Mouse (Mus musculus) spleen, postnatal 10 days (tissue): Measurements from ENCODE around the gene Dpy19l2.
A peak's percentile ranks its signal among the peaks of the same experiment; 100 is the strongest.
"Not testable (repeated sequence)": the region's sequence is repeated elsewhere in the genome, so short reads cannot be mapped to it uniquely, and the experiment has no call there.

ENCODE experiments used
- DNase-seq, 2 experiments: peaks; one replicate each; pipeline ENCODE4 v3.0.0; 2021 to 2022; ENCODE audit warnings: low spot score in 2 of 2

Dpy19l2 gene

DNA sequence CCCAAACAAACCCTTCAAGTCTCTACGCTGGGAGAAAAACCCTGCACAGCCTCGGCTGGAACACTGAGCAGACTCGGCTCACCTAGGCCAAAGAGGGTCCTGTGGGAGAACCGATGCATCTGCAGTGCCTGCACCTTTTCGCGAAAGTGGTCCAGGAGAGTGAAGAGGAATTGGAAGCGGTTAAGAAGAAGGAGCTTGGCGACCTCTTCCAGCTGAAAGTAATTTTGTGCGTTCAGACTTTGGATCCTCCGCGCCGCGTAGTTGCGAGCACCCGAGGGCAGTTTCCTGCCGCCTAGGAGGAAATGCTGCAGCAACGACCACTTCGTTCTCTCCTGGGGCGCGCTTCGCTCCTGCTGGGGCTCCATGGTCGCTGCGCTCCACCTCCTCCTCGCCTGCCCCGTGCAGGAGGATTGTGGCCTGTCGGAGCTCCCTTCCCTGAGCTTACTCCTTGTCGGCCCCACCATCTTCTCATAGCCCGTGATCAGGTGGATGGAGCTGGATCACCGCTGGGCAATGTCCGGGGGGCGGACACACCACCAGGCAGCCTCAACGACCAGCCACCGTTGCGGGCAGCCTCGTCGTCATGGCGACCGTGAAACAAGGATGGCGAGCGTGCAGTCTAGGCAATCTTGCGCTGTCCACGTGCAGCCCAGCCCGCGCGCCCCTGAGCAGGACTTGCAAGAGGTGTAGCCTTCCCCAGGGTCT, at the start of gene Dpy19l2:
Gene Dpy19l2, minus strand, starts transcription at position 594 of the 705 bp plus-strand sequence.
- DNase-seq = no peak

DNA sequence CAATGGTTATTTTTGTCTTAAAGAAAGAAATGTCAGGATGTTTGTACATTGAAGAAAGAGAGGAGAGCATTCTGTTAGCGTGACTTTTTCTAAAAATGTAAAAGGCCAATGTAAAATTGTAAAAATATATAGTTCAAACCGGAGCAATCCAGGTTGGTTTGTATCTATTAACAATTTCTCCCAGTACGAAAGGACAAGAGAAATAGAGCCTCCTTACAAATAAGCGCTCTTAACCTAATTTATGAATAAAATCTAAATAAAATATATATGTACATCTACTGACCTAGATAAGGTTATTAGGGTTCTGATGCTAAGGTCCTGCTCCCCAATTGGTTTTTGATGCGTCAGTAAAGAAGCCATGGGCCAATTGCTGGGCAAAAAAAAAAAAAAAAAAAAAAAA, 48.9 kb upstream of the Dpy19l2 start:
- no peak for DNase-seq

DNA sequence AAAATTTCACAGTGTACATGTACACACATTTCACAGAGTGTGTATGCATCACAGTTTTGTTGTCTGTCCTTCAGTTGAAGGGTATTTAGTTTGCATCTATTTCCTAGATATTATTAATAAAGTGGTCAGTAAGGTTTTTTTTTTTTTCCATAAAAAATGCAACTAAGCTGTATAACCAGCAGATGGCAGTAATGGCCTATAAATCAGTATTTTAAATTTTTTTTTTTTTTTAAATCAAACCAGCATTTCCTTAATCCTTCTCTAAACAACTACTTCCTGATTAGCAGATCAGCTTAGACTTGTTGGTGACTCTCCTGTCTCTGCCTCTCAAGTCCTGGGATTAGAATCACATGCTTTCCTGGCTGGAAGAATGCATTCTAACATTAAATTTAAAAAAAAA, 5.2 kb upstream of the Dpy19l2 start:
- DNase-seq = no peak

DNA sequence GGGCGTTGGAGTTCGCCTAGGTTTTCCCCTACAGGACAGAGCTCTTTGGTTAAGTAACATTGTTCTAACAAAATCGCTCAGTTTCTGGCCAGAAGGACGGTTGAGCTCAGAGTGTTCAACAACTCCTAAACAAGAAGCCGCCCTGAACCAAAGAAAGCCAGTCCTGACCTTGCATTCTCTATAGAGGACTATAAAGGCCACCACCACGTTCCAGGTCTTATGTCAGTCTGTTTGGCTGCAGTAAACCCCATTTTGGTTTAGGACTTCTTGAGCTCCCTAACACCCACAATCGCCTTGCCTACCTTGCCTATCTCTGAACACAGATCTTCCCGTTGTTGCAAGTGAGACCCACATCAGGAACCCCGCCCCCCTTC, 299 bp upstream of the Dpy19l2 start:
- DNase-seq = no peak

DNA sequence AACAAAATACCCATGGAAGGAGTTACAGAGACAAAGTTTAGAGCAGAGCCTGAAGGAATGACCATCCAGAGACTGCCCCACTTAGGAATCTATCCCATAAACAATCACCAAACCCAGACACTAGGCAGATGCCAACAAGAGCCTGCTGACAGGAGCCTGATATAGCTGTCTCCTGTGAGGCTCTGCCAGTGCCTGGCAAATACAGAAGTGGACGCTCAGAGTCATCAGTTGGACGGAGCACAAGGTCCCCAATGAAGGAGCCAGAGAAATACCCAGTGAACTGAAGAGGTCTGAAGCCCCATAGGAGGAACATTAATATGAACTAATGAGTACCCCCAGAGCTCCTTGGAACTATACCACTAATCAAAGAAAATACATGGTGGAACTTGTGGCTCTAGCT, 58.8 kb downstream of the Dpy19l2 start:
- DNase-seq = not testable (repeated sequence)

DNA sequence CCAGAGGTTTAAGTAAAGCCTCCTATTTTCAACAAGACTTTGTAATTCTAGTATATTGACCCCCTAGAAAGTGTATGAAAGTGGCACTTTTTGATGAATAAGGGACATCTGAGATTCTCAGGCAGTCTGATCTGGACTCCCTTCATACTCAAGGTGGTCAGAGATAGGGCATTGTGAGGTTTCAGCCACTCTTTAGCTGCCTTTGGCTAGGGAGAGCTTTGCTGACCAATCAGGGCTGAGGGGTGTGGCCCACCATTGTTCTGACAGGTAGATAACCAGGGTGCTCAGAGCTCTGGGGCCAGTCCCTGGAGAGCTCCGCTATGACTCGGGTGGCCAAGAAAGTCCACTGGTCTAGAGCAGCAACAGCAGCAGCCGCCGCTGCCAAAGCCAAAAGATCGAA, 71.2 kb downstream of the Dpy19l2 start, which contains the start of gene Cypt4:
Gene Cypt4, plus strand, starts transcription at position 301 of the 400 bp plus-strand sequence.
- no peak for DNase-seq

DNA sequence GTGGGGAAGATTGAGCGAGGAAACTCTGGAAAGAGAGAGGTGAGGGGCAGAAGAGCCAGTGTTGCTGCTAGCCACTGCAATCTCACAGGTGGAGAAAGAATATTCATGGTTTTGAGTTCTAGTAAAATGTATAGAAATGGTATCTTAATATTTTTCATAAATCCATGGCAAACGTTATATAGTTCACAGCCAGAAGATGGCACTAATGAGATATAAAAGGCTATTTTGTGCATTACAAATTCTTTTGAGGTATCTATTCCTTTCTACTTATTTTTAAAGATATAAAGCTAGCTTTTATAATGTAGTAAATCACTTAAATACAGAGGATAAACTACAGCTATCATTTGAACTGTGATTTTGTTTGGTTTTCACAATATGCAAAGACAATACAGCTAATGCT, 157.9 kb downstream of the Dpy19l2 start:
- DNase-seq = no peak

DNA sequence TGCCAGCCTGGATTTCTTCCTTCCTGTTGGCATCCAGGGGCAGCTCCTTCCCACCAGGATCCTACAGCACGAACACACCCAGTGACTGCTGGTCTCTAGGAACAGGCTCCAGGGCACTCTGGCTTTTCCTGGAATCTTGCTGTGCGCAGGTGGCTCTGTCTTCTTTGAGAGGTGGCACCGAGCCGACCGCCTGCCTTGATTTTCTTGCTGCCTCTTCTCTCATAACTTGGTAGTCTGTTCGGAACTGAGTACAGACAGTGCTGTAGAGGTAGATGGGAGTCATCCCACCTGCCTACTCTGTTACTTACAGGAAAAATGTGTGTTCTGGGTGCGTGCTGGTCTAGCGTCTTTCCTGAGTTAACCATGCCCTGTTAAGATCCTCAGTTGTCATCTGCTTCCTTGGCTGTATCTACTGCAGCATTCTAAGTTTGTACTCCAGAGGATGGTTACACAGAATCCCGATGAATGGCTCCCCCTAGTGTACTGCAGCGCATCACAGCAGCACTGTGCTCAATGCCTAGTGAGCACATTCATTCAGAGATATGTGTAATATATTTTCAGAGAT, 179.4 kb downstream of the Dpy19l2 start:
- DNase-seq = peak in 1 of 2 experiments; percentile 65

DNA sequence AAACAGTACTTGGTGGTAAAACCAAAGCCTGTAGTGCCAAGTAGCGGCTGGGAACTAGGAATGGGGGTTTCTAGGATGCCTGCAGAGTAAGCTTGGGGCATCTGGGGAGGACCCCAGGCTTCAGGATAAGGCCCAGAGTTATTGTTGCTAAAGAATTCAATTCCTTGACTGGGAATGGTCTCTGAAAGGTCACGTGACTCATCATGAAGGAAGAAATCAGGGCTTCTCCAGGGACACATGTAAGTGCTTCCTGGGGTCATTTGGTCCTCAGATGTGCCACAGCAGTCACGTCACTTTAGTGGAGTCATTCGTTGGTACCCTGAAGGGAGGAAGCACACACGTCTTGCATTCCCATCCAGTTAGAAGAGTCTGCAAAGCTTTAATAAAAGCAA, 182.0 kb downstream of the Dpy19l2 start:
- no peak for DNase-seq

DNA sequence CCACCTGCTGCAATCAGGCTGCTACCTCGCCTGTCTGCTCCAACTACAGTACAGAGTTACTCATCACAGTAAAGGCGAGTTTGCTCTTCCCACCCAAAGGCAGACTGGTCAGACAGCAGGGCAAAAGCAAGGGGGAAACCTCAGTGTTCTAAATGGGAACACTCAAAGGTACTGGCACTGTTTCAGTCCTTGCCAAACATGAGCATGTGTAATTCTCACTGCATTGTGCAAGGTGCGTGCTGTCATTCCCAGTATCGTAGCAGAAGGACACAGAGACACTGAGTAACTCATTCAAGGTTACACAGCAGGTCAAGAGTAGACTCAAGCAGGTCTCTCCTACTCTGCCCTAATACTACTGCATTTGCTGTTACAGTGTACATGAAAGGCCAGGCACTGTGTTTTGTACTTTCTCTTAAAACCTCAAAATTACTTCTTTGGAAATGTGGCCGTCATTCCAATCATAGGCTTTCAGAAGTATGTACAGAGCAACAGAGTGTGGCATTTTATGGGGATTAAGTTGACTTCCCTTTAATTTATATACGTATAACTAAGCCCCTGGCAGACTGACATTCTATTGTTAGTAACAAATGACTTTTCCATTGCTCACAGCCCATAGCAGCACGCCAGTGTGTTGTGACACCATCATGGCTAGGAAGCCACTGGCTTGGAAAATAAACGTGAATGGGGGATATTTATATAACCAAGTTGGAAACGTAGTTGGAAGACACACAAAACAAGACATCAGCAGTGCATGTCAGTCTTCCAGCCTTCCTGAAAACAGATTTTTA, 182.6 kb downstream of the Dpy19l2 start:
- no peak for DNase-seq

DNA sequence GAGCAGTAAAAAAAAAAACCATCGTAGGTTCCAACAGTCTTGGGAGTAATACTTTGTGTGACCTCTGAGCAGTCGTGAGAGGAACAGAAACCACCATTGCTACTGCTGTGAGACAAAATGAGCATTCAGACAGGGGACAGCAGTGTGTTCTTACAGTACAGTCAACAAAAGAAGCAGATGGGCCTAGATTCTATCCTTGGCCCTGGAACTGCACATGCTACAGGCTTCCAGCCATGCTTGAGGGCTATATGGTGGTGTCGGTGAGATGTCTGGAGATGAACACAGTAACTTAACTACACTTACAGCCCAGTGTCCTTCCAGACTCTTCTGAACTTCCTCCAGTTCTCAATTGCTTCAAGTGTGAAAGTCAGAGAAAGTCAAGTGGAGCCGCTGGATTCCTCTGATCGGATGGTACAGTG, 184.0 kb downstream of the Dpy19l2 start:
- no peak for DNase-seq

DNA sequence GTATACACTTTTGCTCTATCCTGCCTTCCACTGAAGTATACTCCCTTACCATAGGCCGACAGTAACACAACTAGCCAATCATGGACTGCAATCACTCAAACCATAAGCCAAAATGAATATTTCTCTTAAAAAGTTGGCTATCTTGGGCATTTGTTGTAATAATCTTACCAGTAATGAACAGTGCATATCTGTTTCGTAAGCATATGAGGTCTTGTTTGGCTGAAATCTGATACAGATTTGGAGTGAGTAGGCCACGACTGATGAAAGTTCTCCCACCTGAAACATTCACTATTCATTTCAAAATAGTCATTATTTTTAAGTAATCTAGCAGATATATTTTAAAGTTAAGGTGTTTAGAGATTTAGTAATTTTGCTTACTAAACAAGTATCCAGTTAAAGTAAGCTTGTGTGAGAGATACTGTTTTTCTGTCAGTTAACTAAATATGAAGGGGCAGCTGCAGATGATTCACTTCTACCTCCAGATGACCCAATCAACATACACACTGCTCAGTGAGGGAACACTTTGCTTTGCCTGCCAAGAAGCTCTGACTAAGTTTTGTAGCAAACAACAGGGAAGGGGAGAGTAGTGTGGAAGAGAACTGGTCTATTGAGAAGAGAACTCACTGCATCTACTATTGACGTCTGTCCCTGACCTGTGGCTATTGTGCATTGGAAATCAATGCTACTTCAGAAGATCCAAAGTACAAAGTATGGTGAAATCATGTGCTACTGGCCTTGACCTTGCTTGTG, 184.5 kb downstream of the Dpy19l2 start:
- no peak for DNase-seq

DNA sequence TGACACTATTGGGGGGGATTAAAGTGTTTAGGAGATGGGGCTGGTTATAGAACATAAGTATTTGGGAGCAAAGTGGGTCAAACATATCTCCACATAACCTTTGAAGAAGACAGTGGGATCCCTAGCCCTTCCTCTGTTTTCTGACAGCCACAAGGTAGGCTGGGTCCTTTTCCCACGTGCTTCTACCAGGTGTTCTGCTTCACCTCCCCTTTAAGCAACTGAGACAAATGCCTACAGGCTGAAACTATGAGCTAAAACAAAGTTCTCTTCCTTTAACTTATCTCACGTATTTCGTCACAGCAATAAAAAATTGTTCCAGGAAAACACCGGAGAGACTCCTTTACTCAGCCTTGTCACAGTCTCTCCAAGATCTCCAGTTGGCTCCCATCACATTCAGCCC, 187.2 kb downstream of the Dpy19l2 start:
- DNase-seq = no peak
